Mouse (Mus musculus) kidney, adult 2 months (tissue): Measurements from ENCODE around the gene Nt5dc2. TPM values are rescaled to one million over a fixed set of nuclear protein-coding genes. Genes with fewer than 3 reads are reported as not detected.

ENCODE experiments used
- DNase-seq: peaks from one replicate; pipeline ENCODE4 v3.0.0; 2021
- H3K27ac ChIP-seq: fragments of 200-500 bp; 2 replicates; pipeline ENCODE4 v1.5.1; 2012; ENCODE audit warnings: low read depth, low read length, control low read depth, inconsistent platforms; ENCODE audit not compliant: insufficient read depth
- H3K27me3 ChIP-seq: fragments of 200-500 bp; replicated peaks from 2 replicates; pipeline ENCODE4 v1.6.1; 2012; ENCODE audit warnings: mild to moderate bottlenecking, moderate library complexity, low read length, inconsistent platforms; ENCODE audit not compliant: control insufficient read depth, insufficient read depth
- H3K36me3 ChIP-seq: fragments of 200-500 bp; 2 replicates; pipeline ENCODE4 v1.6.1; 2012; ENCODE audit warnings: mild to moderate bottlenecking, moderate library complexity, low read length, inconsistent platforms; ENCODE audit not compliant: control insufficient read depth, insufficient read depth
- H3K4me1 ChIP-seq: fragments of 200-500 bp; 2 replicates; pipeline ENCODE4 v1.6.1; 2011; ENCODE audit warnings: low read length; ENCODE audit not compliant: control insufficient read depth, insufficient read depth
- H3K4me3 ChIP-seq: fragments of 200-500 bp; 2 replicates; pipeline ENCODE4 v1.5.1; 2011; ENCODE audit warnings: mild to moderate bottlenecking, low read depth, low read length, control low read depth; ENCODE audit not compliant: insufficient read depth
- CTCF ChIP-seq: fragments of 200-500 bp; conservative IDR thresholded peaks from 2 replicates; pipeline ENCODE4 v1.5.1; 2011; ENCODE audit warnings: low read depth, mild to moderate bottlenecking, control low read depth, low read length, moderate library complexity, mixed read lengths; ENCODE audit not compliant: insufficient read depth, insufficient read length
- POLR2A ChIP-seq: fragments of 200-500 bp; IDR thresholded peaks from one replicate; pipeline ENCODE4 v1.6.1; 2011; ENCODE audit warnings: low read depth, low read length, control low read depth
- WGBS: fragments of 180-500 bp; shearing (Covaris S2); methylation state at CpG from one replicate; pipeline ENCODE4 v1.1.7; 2018; 5-methylcytosine and 5-hydroxymethylcytosine counted together
- polyA plus RNA-seq: library from polyadenylated mRNA; depleted of rRNA; stranded (reverse); fragments of >200 nt; gene quantifications from 2 replicates; pipeline ENCODE4 v1.2.3, GENCODE M21; 2012

The Nt5dc2 gene
- polyA plus RNA-seq, 1 experiment, result 56.2 TPM

DNA sequence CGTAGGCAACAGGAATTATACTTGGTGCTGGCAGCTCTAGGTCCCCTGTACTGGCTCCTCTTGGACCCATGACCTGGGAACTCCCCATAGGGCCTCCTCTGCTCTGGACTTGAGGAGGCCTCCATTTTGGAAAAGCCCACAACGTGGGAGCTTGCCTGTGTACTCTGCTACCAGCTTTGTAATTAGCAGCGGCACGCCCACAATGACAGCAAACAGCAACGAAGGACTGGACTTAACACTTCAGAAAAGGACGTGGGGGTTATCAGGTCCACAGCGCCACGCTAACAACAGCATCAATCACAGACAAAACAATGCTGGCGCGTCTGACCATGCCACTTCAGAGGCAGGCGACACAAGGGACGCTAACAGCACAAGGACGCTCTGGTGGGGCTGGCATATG lies 40.1 kb downstream of the Nt5dc2 start:
- TF ChIP-seq CTCF, result no peak
- no peak for TF ChIP-seq POLR2A
- H3K4me1 ChIP-seq, result no peaks in the 10 kb centered on the region; the same call in none of the 2 replicates
- DNase-seq, result no peak
- no peaks in the 10 kb centered on the region for H3K27me3 ChIP-seq
- no peak overlapping the region for H3K4me3 ChIP-seq
- WGBS, result 78% methylated on average over 13 of the region's 13 CpGs
- peaks cover 8% of the 10 kb centered on the region for H3K36me3 ChIP-seq
- H3K27ac ChIP-seq, result no peak overlapping the region

DNA sequence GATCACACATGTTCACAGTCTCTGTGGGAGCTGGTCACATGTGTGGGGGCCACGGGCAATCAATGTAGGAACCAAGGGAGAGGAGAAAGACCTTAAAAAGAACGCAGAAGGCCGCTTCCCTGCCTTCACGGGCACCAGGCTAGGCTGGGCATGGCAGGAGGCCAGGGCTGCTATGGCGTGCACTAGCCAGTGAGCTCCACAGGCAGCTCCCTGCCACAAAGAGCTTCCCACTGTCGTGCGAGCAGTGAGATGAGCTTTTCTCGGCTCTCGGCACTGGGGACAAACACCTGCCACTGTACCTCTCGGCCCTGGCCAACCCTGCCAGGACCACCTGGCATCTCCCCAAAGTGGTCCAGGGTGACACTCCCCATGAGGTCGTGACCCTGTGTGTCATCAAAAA lies 40.5 kb downstream of the Nt5dc2 start:
- Histone ChIP-seq H3K27me3 (no peaks in the 10 kb centered on the region), H3K4me3 (no peak overlapping the region), H3K4me1 (no peaks in the 10 kb centered on the region; the same call in 1 of the 2 replicates), H3K27ac (no peak overlapping the region), H3K36me3 (peaks cover 8% of the 10 kb centered on the region)
- no peak for TF ChIP-seq POLR2A
- no peak for TF ChIP-seq CTCF
- DNase-seq, result no peak
- 87% methylated on average over 11 of the region's 11 CpGs for WGBS

- WGBS, result 94% methylated on average over 15 of the region's 15 CpGs
- TF ChIP-seq CTCF (no peak), POLR2A (no peak)
- no peak overlapping the region for H3K4me3 ChIP-seq
- H3K27ac ChIP-seq, result no peak overlapping the region
- no peak for DNase-seq
- peaks cover 8% of the 10 kb centered on the region for H3K36me3 ChIP-seq
- no peaks in the 10 kb centered on the region for H3K27me3 ChIP-seq
- no peaks in the 10 kb centered on the region for H3K4me1 ChIP-seq
Observed at GRCm38 (mm10) chr14:31171821-31172220, 41.0 kb downstream of the Nt5dc2 start.

DNA sequence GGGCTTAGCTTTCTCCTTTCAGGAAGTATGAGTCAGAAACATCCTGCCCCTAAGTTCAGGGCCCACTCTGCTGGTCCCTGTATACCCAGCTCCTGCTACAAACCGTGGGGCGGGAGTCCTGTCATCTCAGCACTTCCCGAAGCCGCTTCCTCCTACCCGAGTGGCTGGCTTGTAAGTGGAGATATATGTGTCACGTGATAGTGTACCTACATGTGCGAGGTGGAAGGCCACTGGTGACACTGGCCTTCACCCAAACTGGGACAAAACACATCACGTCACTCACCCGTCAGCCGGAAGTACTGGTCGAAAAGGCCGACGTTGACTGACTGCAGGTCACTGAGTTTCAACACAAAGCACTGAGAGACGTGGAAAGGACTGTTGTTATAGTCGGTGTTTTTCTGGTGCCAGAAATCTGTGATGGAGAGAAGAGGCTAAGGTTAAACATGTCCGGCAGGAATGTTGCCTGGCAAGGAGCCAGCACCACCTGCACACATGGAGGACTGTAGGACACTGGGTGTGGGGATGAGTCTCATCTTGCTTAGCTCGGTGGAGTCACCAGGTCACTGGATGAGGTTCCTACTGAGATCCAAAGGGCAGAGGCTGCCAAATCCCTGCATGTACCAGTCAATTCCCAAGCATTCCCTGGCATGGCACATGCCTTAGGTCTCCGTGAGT lies 42.1 kb downstream of the Nt5dc2 start:
- 49% methylated on average over 18 of the region's 18 CpGs for WGBS
- peaks cover 8% of the 10 kb centered on the region for H3K36me3 ChIP-seq
- DNase-seq, result peak; percentile 63

GRCm38 (mm10) chr14:31173537-31173936 lies 42.7 kb downstream of the Nt5dc2 start:
- TF ChIP-seq CTCF (no peak), POLR2A (no peak)
- Histone ChIP-seq H3K27ac (no peak overlapping the region), H3K27me3 (no peaks in the 10 kb centered on the region), H3K36me3 (peaks cover 8% of the 10 kb centered on the region), H3K4me1 (no peaks in the 10 kb centered on the region), H3K4me3 (no peak overlapping the region)
- no peak for DNase-seq
- WGBS, result 76% methylated on average over 7 of the region's 7 CpGs

More for the DNA sequence above, 42.1 kb downstream of the Nt5dc2 start:
- Histone ChIP-seq H3K27me3 (no peaks in the 10 kb centered on the region), H3K4me1 (no peaks in the 10 kb centered on the region), H3K4me3 (no peak overlapping the region), H3K27ac (no peak overlapping the region)
- TF ChIP-seq CTCF, result no peak
- no peak for TF ChIP-seq POLR2A

GRCm38 (mm10) chr14:31177287-31177686 lies 46.4 kb downstream of the Nt5dc2 start:
- Histone ChIP-seq H3K4me1 (peaks cover 18% of the 10 kb centered on the region), H3K36me3 (peaks cover 3% of the 10 kb centered on the region)
- TF ChIP-seq POLR2A (no peak), CTCF (no peak)

GRCm38 (mm10) chr14:31177715-31178114 lies 46.9 kb downstream of the Nt5dc2 start:
- no peak overlapping the region for H3K4me3 ChIP-seq
- H3K4me1 ChIP-seq, result peaks cover 22% of the 10 kb centered on the region
- no peaks in the 10 kb centered on the region for H3K27me3 ChIP-seq
- DNase-seq, result no peak
- TF ChIP-seq POLR2A (no peak), CTCF (no peak)
- H3K27ac ChIP-seq, result no peak overlapping the region
- 90% methylated on average over 5 of the region's 5 CpGs for WGBS
- peaks cover 3% of the 10 kb centered on the region for H3K36me3 ChIP-seq

More at GRCm38 (mm10) chr14:31177287-31177686, 46.4 kb downstream of the Nt5dc2 start:
- Histone ChIP-seq H3K27me3 (no peaks in the 10 kb centered on the region), H3K27ac (no peak overlapping the region), H3K4me3 (no peak overlapping the region)
- 79% methylated on average over 16 of the region's 16 CpGs for WGBS
- no peak for DNase-seq
